Mouse (Mus musculus) hindbrain, embryonic 10.5 days (tissue): Measurements from ENCODE around the gene Dupd1. TPM values are rescaled to one million over a fixed set of nuclear protein-coding genes. Genes with fewer than 3 reads are reported as not detected.

Experiments used
- DNase-seq: peaks from one replicate; pipeline ENCODE4 v3.0.0-alpha.2; 2017; ENCODE audit warnings: low spot score
- H3K27ac ChIP-seq: fragments of 300-500 bp; sonication (generic); 2 replicates; pipeline ENCODE4 v1.5.1; 2016; ENCODE audit warnings: mild to moderate bottlenecking, moderate library complexity
- H3K27me3 ChIP-seq: fragments of 300-500 bp; sonication (generic); 2 replicates; pipeline ENCODE4 v1.6.1; 2016; ENCODE audit warnings: mild to moderate bottlenecking; ENCODE audit not compliant: poor library complexity, insufficient read depth, severe bottlenecking
- H3K36me3 ChIP-seq: fragments of 300-500 bp; sonication (generic); 2 replicates; pipeline ENCODE4 v1.6.1; 2016; ENCODE audit warnings: mild to moderate bottlenecking, moderate library complexity
- H3K4me1 ChIP-seq: fragments of 300-500 bp; sonication (generic); replicated peaks from 2 replicates; pipeline ENCODE4 v1.6.1; 2016; ENCODE audit warnings: mild to moderate bottlenecking
- H3K4me3 ChIP-seq: fragments of 300-500 bp; sonication (generic); 2 replicates; pipeline ENCODE4 v1.5.1; 2016; ENCODE audit warnings: mild to moderate bottlenecking, moderate library complexity
- H3K9me3 ChIP-seq: fragments of 300-500 bp; sonication (generic); 2 replicates; pipeline ENCODE4 v1.6.1; 2016; ENCODE audit warnings: mild to moderate bottlenecking, moderate library complexity
- WGBS: fragments of 180-500 bp; shearing (Covaris S2); methylation state at CpG from one replicate; pipeline ENCODE4 v1.1.7; 2016; 5-methylcytosine and 5-hydroxymethylcytosine counted together
- polyA plus RNA-seq: library from polyadenylated mRNA; unstranded; fragments of >200 nt; fragmentation: Nextera tagmentation; extraction: Ambion mirVana; gene quantifications from 2 replicates; pipeline ENCODE4 v1.2.1, GENCODE M21; 2016

The Dupd1 gene
- polyA plus RNA-seq, 1 experiment from 2014 or later, result 0.22 TPM

DNA sequence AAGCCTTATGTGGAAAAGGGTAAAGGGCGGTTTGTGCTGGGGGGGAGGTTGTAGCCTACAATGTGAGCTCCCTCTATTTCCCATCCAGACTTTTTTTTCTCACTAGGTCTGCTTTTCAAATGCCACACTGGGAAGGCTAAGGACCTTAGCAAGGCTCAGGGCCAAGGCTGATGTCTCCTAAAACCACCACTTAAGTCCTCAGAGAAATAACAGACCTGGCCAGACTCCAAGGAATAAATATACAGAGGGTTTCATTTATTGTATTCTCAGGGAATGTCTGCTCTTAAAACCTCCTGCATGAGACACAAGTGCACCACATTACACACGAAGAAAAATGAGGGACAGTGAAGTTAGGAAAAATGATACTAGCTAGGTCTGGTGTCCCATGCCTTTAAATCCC, 3.1 kb downstream of the Dupd1 start:
- no peaks in the 10 kb centered on the region for H3K36me3 ChIP-seq
- WGBS, result 87% methylated on average over 2 of the region's 2 CpGs

DNA sequence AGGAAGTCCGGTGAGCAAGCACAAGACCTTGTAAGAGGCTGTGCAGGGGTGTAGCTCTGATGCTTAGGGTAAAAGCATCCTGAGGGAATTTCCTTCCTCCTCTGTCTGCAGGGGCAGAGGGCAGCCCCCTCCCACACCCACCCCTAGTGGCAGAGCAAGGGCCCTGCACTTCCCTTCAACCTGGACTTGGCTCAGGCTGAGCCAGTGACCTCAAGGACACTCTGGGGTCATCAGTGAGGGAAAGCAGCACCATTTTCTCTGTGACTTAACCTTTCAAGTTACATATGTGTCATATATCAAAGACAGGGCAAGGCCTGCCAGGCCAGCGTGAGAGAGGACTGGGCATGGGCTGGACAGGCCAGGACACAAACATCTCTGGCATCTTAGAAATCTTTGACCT, 4.8 kb downstream of the Dupd1 start:
- H3K27ac ChIP-seq, result peak overlapping the region; percentile 46
- 55% methylated on average over 2 of the region's 2 CpGs for WGBS
- no peak for DNase-seq
- H3K4me1 ChIP-seq, result peaks cover 19% of the 10 kb centered on the region
- H3K36me3 ChIP-seq, result no peaks in the 10 kb centered on the region
- H3K4me3 ChIP-seq, result no peak overlapping the region
- H3K9me3 ChIP-seq, result no peaks in the 10 kb centered on the region
- H3K27me3 ChIP-seq, result no peaks in the 10 kb centered on the region

More for the DNA sequence above, 3.1 kb downstream of the Dupd1 start:
- Histone ChIP-seq H3K27me3 (no peaks in the 10 kb centered on the region), H3K4me1 (peaks cover 22% of the 10 kb centered on the region), H3K4me3 (no peak overlapping the region), H3K9me3 (no peaks in the 10 kb centered on the region), H3K27ac (no peak overlapping the region)
- DNase-seq, result no peak

GRCm38 (mm10) chr14:21706759-21707571, 7.4 kb downstream of the Dupd1 start:
- no peak for DNase-seq
- Histone ChIP-seq H3K27ac (peak overlapping the region; percentile 59), H3K36me3 (no peaks in the 10 kb centered on the region), H3K4me1 (peaks cover 16% of the 10 kb centered on the region), H3K4me3 (no peak overlapping the region), H3K9me3 (no peaks in the 10 kb centered on the region), H3K27me3 (no peaks in the 10 kb centered on the region)
- WGBS, result 66% methylated on average over 12 of the region's 12 CpGs

DNA sequence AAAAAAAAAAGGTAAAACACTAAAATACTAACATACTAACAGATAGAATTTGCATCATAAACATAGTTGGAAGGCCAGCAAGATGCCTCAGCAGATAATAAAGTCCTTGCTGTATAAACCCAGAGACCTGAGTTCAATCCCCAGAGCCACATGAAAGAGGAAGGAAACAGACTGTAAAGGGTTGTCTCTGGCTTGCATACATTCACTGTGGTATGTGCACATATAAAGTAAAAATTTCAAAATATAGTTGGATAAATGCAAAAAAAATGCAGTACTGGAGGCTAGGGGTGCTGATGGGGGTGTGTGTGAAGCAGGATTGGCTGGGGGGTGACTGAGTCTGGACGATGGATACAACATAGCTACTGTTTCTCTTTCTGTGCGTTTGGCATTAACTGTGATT, 8.9 kb downstream of the Dupd1 start:
- no peak for DNase-seq
- H3K27ac ChIP-seq, result no peak overlapping the region
- no peaks in the 10 kb centered on the region for H3K36me3 ChIP-seq
- 90% methylated on average over 2 of the region's 2 CpGs for WGBS
- H3K4me1 ChIP-seq, result peaks cover 14% of the 10 kb centered on the region
- no peaks in the 10 kb centered on the region for H3K27me3 ChIP-seq
- H3K4me3 ChIP-seq, result no peak overlapping the region
- no peaks in the 10 kb centered on the region for H3K9me3 ChIP-seq

DNA sequence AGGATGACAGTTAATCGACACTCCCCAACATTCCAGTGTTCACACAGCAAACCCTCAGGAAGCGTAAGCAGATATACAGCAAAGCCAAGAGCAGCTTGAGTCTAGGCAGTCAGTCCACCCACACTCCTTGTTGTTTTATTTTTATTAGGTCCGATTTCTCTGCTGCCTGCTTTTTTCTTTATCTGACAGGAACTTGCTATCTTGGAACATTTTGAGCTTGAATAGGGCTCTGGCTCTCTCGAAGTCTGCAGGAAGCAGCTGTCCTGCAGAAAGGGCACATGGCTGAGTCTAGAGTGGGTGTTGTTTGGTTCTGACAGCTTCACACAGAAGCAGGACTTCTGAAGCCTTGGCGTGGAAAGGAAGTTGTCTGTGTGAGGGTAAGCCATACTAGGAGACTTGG, 11.1 kb downstream of the Dupd1 start:
- H3K36me3 ChIP-seq, result no peaks in the 10 kb centered on the region
- no peak overlapping the region for H3K4me3 ChIP-seq
- no peak for DNase-seq
- no peaks in the 10 kb centered on the region for H3K27me3 ChIP-seq
- peaks cover 14% of the 10 kb centered on the region for H3K4me1 ChIP-seq
- no peaks in the 10 kb centered on the region for H3K9me3 ChIP-seq
- H3K27ac ChIP-seq, result no peak overlapping the region
- 81% methylated on average over 5 of the region's 5 CpGs for WGBS

- Histone ChIP-seq H3K36me3 (no peaks in the 10 kb centered on the region), H3K27me3 (no peaks in the 10 kb centered on the region), H3K27ac (no peak overlapping the region), H3K4me3 (no peak overlapping the region), H3K9me3 (no peaks in the 10 kb centered on the region), H3K4me1 (peaks cover 14% of the 10 kb centered on the region)
- WGBS, result 90% methylated on average over 8 of the region's 8 CpGs
- DNase-seq, result no peak
Observed at GRCm38 (mm10) chr14:21702691-21703090, 11.7 kb downstream of the Dupd1 start.

DNA sequence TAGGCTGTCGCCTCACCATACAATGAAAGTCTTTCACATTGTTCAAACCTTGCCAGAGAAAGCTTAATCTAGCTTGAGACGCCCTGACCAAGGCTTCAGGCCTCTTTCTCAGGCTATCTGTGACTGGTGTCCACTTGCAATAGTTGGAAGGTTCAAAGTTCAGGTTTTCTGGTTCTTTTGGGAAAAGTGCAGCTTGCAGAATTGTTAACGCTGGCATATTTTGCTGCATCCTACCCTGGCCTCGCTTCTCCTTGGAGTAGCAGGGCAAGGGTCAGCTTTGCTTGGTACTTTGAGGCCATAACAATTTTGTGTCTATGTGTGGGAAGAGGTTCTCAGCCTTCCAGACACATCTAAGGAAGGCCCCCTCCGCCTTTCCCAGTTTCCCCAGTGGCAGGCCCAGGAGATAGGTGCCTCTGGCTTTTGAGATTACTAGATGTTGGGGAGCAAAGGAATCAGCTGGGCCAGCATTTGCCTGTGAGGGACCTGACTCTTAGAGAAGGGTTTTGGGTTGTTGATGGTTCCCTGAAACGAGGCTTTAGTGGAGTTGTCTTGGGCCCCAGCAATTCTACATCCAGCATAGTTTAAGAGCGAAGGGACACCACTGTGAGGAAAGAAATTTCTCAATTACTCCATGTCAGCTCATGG, 18.1 kb downstream of the Dupd1 start:
- Histone ChIP-seq H3K9me3 (peaks cover 4% of the 10 kb centered on the region; the same call in 1 of the 2 replicates), H3K4me3 (no peak overlapping the region), H3K36me3 (no peaks in the 10 kb centered on the region), H3K27ac (no peak overlapping the region), H3K27me3 (no peaks in the 10 kb centered on the region), H3K4me1 (peaks cover 3% of the 10 kb centered on the region; the same call in 1 of the 2 replicates)
- no peak for DNase-seq
- 82% methylated on average over 7 of the region's 7 CpGs for WGBS

- no peak for DNase-seq
- WGBS, result 85% methylated on average over 6 of the region's 6 CpGs
- Histone ChIP-seq H3K9me3 (peaks cover 4% of the 10 kb centered on the region; the same call in 1 of the 2 replicates), H3K4me3 (no peak overlapping the region), H3K4me1 (peaks cover 3% of the 10 kb centered on the region; the same call in 1 of the 2 replicates), H3K36me3 (no peaks in the 10 kb centered on the region), H3K27ac (no peak overlapping the region), H3K27me3 (no peaks in the 10 kb centered on the region)
Observed at GRCm38 (mm10) chr14:21695020-21695419, 19.4 kb downstream of the Dupd1 start.

DNA sequence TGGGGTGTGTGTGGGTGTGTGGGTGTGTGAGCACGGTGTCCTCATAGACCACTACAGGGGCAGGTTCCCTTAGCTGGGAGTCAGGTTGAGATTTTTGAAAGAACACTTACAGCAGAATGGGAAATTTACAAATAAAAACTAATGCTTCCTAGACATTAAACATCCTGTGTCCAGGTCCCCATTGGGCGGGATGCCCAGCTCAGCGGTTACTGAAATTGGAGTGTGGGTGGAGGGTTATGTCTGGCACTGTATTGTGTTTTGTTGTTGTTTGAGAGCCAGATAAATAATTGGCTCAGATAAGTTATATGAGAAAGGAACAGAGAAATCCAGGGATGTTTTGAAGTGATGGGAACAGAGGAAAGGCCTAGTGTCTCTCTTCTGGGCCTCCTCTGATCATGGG, 23.3 kb downstream of the Dupd1 start:
- WGBS, result 92% methylated on average over 3 of the region's 3 CpGs
- no peak for DNase-seq
- no peak overlapping the region for H3K4me3 ChIP-seq
- H3K4me1 ChIP-seq, result peaks cover 10% of the 10 kb centered on the region
- H3K36me3 ChIP-seq, result no peaks in the 10 kb centered on the region
- peaks cover 23% of the 10 kb centered on the region for H3K27me3 ChIP-seq
- H3K9me3 ChIP-seq, result peaks cover 9% of the 10 kb centered on the region; the same call in 1 of the 2 replicates
- H3K27ac ChIP-seq, result no peak overlapping the region

GRCm38 (mm10) chr14:21686376-21687279, 27.7 kb downstream of the Dupd1 start:
- DNase-seq, result peak; percentile 73
- Histone ChIP-seq H3K9me3 (0 out of 2 replicates have a peak, but pooled peaks cover 5% of the 10 kb centered on the region), H3K27ac (peak overlapping the region; percentile 69), H3K4me1 (peaks cover 50% of the 10 kb centered on the region), H3K36me3 (no peaks in the 10 kb centered on the region), H3K27me3 (peaks cover 38% of the 10 kb centered on the region), H3K4me3 (peak overlapping the region; percentile 52)
- WGBS, result 11% methylated on average over 49 of the region's 49 CpGs

- Histone ChIP-seq H3K4me1 (peaks cover 57% of the 10 kb centered on the region), H3K4me3 (no peak overlapping the region), H3K27ac (0 out of 2 replicates have a peak overlapping the region, but pooled peaks have one; percentile 69), H3K27me3 (peaks cover 38% of the 10 kb centered on the region), H3K9me3 (0 out of 2 replicates have a peak, but pooled peaks cover 5% of the 10 kb centered on the region), H3K36me3 (no peaks in the 10 kb centered on the region)
- WGBS, result 80% methylated on average over 10 of the region's 10 CpGs
- DNase-seq, result no peak
Observed at GRCm38 (mm10) chr14:21685411-21686146, 28.8 kb downstream of the Dupd1 start.

DNA sequence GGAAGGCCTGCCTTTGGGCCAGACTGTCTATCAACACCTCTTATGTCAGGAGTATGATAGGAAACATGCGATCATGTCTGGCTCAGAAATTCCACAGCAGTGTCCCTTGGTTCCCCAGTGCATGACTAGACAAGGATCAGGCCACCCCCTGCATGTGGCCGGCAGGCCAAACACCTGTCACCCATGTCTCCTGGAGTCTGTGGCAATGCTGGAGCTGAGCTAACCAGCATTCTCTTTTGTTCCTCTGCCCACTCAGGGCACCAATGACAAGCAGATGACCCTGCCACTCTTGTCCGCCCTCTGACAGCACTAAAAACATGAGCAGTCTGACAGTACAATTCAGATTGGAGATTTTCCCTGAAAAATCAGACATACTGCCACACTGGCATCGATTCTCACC, 30.5 kb downstream of the Dupd1 start:
- H3K4me1 ChIP-seq, result peaks cover 73% of the 10 kb centered on the region
- no peak for DNase-seq
- WGBS, result 75% methylated on average over 4 of the region's 4 CpGs
- no peaks in the 10 kb centered on the region for H3K9me3 ChIP-seq
- H3K36me3 ChIP-seq, result no peaks in the 10 kb centered on the region
- H3K4me3 ChIP-seq, result no peak overlapping the region
- peaks cover 38% of the 10 kb centered on the region for H3K27me3 ChIP-seq
- H3K27ac ChIP-seq, result peak overlapping the region; percentile 54
